Mouse (Mus musculus): ENCODE measurements around the gene Elmo1. TPM values are rescaled to one million over a fixed set of nuclear protein-coding genes. Genes with fewer than 3 reads are reported as not detected.

Elmo1 gene
- polyA plus RNA-seq, 1 experiment from 2014 or later: 10.7 TPM

DNA sequence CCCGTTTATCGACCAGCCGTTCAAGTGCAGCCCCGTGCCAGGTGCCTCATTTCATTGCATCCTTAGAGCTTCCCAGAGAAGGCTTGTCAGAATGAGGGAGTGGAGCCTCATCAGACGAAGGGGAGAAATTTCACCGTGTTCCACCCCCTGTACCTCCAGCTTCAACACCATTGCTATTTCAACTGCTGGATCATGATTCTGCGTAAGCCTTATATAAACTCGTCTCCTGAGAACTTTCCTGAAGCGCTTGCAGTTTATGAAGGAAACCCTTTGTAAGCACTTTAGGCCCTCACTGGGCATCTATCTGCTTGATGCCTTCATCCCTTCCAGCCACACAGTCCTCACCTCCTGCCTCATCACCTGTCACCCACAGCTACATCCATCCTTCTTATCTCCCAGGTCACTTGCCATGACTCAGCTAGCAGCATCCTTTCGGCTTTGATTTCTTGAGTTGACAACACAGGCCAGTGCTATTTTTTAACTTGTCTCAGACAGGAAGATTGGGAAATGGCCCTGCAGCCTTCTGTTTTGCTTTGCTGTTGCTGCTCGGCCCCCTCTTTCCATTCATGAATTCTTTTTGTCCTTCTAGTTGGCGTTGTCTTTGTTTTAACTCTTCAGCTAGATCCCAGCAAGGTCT is 456.3 kb downstream of the Elmo1 start:
- Histone ChIP-seq H3K9me3 (replicated peaks; ENCODE audit: control insufficient read depth, low read length) (no peaks in the 10 kb centered on the region), H3K27ac (ENCODE audit: low read depth, low read length) (no peak overlapping the region), H3K4me3 (ENCODE audit: low read depth, low read length) (no peak overlapping the region), H3K36me3 (ENCODE audit: control insufficient read depth, insufficient read depth, low read length) (no peaks in the 10 kb centered on the region), H3K4me2 (no peak overlapping the region), H3K27me3 (ENCODE audit: control insufficient read depth, insufficient read depth, low read length) (no peaks in the 10 kb centered on the region), H3K9ac (ENCODE audit: low read depth, low read length) (no peak overlapping the region), H3K4me1 (ENCODE audit: control insufficient read depth, insufficient read depth, low read length) (0 out of 2 replicates have a peak, but pooled peaks cover 3% of the 10 kb centered on the region)
- 68% methylated on average over 12 of the region's 12 CpGs for WGBS (ENCODE audit: insufficient replicate concordance)
- no peak for ATAC-seq (replicated peaks; ENCODE audit: insufficient number of reproducible peaks, low FRiP score, low TSS enrichment)

GRCm38 (mm10) chr13:20549983-20550382 is 459.6 kb downstream of the Elmo1 start:
- H3K36me3 ChIP-seq (ENCODE audit: control insufficient read depth, insufficient read depth, low read length): no peaks in the 10 kb centered on the region
- ATAC-seq (replicated peaks; ENCODE audit: insufficient number of reproducible peaks, low FRiP score, low TSS enrichment): no peak
- no peak overlapping the region for H3K9ac ChIP-seq (ENCODE audit: low read depth, low read length)
- no peak overlapping the region for H3K4me2 ChIP-seq
- WGBS (ENCODE audit: insufficient replicate concordance): 59% methylated on average over 4 of the region's 4 CpGs
- H3K27ac ChIP-seq (ENCODE audit: low read depth, low read length): no peak overlapping the region
- H3K9me3 ChIP-seq (replicated peaks; ENCODE audit: control insufficient read depth, low read length): no peaks in the 10 kb centered on the region
- H3K4me3 ChIP-seq (ENCODE audit: low read depth, low read length): no peak overlapping the region
- 0 out of 2 replicates have a peak, but pooled peaks cover 3% of the 10 kb centered on the region for H3K4me1 ChIP-seq (ENCODE audit: control insufficient read depth, insufficient read depth, low read length)
- no peaks in the 10 kb centered on the region for H3K27me3 ChIP-seq (ENCODE audit: control insufficient read depth, insufficient read depth, low read length)

GRCm38 (mm10) chr13:20551559-20551958 is 461.2 kb downstream of the Elmo1 start:
- H3K4me1 ChIP-seq (ENCODE audit: control insufficient read depth, insufficient read depth, low read length): 0 out of 2 replicates have a peak, but pooled peaks cover 3% of the 10 kb centered on the region
- H3K4me2 ChIP-seq: no peak overlapping the region
- WGBS (ENCODE audit: insufficient replicate concordance): 96% methylated on average over 1 of the region's 1 CpGs
- no peaks in the 10 kb centered on the region for H3K36me3 ChIP-seq (ENCODE audit: control insufficient read depth, insufficient read depth, low read length)
- no peak overlapping the region for H3K27ac ChIP-seq (ENCODE audit: low read depth, low read length)
- H3K9me3 ChIP-seq (replicated peaks; ENCODE audit: control insufficient read depth, low read length): no peaks in the 10 kb centered on the region
- no peak overlapping the region for H3K9ac ChIP-seq (ENCODE audit: low read depth, low read length)
- no peak overlapping the region for H3K4me3 ChIP-seq (ENCODE audit: low read depth, low read length)
- no peaks in the 10 kb centered on the region for H3K27me3 ChIP-seq (ENCODE audit: control insufficient read depth, insufficient read depth, low read length)
- ATAC-seq (replicated peaks; ENCODE audit: insufficient number of reproducible peaks, low FRiP score, low TSS enrichment): no peak

DNA sequence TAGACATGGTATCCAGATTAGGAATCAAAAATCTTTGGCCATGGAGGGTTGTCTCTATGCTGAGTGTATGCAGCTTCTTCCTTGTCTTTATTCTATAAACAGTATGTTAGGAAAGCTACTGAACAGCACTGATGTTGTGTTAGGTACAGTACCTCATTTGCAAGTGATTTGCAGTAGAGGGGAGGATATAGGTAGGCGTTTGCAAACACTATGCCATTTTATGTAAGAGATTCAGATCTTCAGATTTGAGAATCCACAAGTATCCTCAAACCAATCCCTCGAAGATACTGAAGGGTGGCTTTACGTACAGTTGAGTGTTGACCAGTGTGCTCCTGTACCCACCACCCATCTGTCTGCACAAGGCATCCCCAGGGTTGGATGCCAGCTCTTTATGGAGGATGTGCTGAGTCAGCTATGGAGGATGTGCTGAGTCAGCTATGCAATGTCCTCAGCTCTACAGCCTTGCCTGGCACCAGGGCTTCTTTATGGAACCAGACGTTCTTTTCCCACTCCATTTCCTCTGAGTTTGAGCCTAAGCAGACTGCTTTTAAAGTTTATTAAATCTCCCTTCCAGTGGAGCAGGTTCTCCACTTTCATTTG is 465.6 kb downstream of the Elmo1 start:
- ATAC-seq (replicated peaks; ENCODE audit: insufficient number of reproducible peaks, low FRiP score, low TSS enrichment): no peak
- Histone ChIP-seq H3K36me3 (ENCODE audit: control insufficient read depth, insufficient read depth, low read length) (no peaks in the 10 kb centered on the region), H3K4me3 (ENCODE audit: low read depth, low read length) (no peak overlapping the region), H3K9ac (ENCODE audit: low read depth, low read length) (no peak overlapping the region), H3K27me3 (ENCODE audit: control insufficient read depth, insufficient read depth, low read length) (no peaks in the 10 kb centered on the region), H3K4me2 (no peak overlapping the region), H3K9me3 (replicated peaks; ENCODE audit: control insufficient read depth, low read length) (no peaks in the 10 kb centered on the region), H3K27ac (ENCODE audit: low read depth, low read length) (no peak overlapping the region), H3K4me1 (ENCODE audit: control insufficient read depth, insufficient read depth, low read length) (no peaks in the 10 kb centered on the region)
- 80% methylated on average over 4 of the region's 4 CpGs for WGBS (ENCODE audit: insufficient replicate concordance)

GRCm38 (mm10) chr13:20556739-20557138 is 466.3 kb downstream of the Elmo1 start:
- H3K36me3 ChIP-seq (ENCODE audit: control insufficient read depth, insufficient read depth, low read length): no peaks in the 10 kb centered on the region
- 89% methylated on average over 10 of the region's 10 CpGs for WGBS (ENCODE audit: insufficient replicate concordance)
- no peak overlapping the region for H3K4me2 ChIP-seq
- no peak overlapping the region for H3K9ac ChIP-seq (ENCODE audit: low read depth, low read length)
- ATAC-seq (replicated peaks; ENCODE audit: insufficient number of reproducible peaks, low FRiP score, low TSS enrichment): no peak
- H3K4me3 ChIP-seq (ENCODE audit: low read depth, low read length): no peak overlapping the region
- H3K27ac ChIP-seq (ENCODE audit: low read depth, low read length): no peak overlapping the region
- no peaks in the 10 kb centered on the region for H3K9me3 ChIP-seq (replicated peaks; ENCODE audit: control insufficient read depth, low read length)
- no peaks in the 10 kb centered on the region for H3K27me3 ChIP-seq (ENCODE audit: control insufficient read depth, insufficient read depth, low read length)
- H3K4me1 ChIP-seq (ENCODE audit: control insufficient read depth, insufficient read depth, low read length): no peaks in the 10 kb centered on the region

DNA sequence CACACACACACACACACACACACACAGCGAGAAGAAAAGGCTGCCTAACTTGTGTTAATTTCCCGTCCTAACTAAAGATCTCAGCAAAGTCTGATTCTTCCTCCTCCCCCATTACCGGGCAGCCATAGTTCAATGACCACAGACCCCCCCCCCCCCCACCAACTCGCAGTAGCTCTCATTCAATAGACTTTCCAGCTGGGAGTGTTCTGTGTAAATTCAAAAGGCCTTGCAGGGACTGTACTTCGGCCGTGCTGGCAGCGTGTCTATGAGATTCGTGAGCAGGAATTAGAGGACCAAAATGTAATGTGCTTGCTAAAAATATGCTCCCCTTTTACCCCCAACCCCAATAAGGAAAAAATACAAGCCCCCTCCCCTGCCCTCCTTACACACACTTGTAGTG is 466.8 kb downstream of the Elmo1 start:
- no peak overlapping the region for H3K27ac ChIP-seq (ENCODE audit: low read depth, low read length)
- no peaks in the 10 kb centered on the region for H3K36me3 ChIP-seq (ENCODE audit: control insufficient read depth, insufficient read depth, low read length)
- no peak overlapping the region for H3K9ac ChIP-seq (ENCODE audit: low read depth, low read length)
- no peaks in the 10 kb centered on the region for H3K9me3 ChIP-seq (replicated peaks; ENCODE audit: control insufficient read depth, low read length)
- H3K4me3 ChIP-seq (ENCODE audit: low read depth, low read length): no peak overlapping the region
- no peaks in the 10 kb centered on the region for H3K27me3 ChIP-seq (ENCODE audit: control insufficient read depth, insufficient read depth, low read length)
- no peaks in the 10 kb centered on the region for H3K4me1 ChIP-seq (ENCODE audit: control insufficient read depth, insufficient read depth, low read length)
- 81% methylated on average over 8 of the region's 8 CpGs for WGBS (ENCODE audit: insufficient replicate concordance)
- no peak overlapping the region for H3K4me2 ChIP-seq
- ATAC-seq (replicated peaks; ENCODE audit: insufficient number of reproducible peaks, low FRiP score, low TSS enrichment): no peak

DNA sequence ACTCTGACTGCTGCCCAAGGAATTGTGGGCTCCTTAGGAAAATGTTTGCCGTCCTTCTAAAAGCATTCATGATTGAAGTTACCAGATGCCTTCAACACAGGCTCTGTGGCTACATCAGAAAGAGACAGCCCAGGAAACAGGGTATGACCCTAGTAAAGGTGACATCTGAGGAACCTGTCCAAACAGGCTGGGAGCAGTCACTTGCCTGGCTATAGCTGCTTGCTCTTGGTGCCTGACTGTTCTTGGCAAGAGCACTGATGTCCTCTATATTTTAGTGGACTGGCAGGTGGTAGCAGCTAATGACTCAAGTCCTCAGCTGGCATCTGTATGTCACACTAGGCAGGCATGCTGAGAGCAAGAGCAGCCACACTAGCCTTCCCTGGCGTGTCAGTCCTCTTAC is 468.0 kb downstream of the Elmo1 start:
- Histone ChIP-seq H3K27ac (ENCODE audit: low read depth, low read length) (no peak overlapping the region), H3K4me1 (ENCODE audit: control insufficient read depth, insufficient read depth, low read length) (no peaks in the 10 kb centered on the region), H3K36me3 (ENCODE audit: control insufficient read depth, insufficient read depth, low read length) (no peaks in the 10 kb centered on the region), H3K9ac (ENCODE audit: low read depth, low read length) (no peak overlapping the region), H3K4me2 (no peak overlapping the region), H3K9me3 (replicated peaks; ENCODE audit: control insufficient read depth, low read length) (no peaks in the 10 kb centered on the region), H3K27me3 (ENCODE audit: control insufficient read depth, insufficient read depth, low read length) (no peaks in the 10 kb centered on the region), H3K4me3 (ENCODE audit: low read depth, low read length) (no peak overlapping the region)
- no peak for ATAC-seq (replicated peaks; ENCODE audit: insufficient number of reproducible peaks, low FRiP score, low TSS enrichment)
- 84% methylated on average over 2 of the region's 2 CpGs for WGBS (ENCODE audit: insufficient replicate concordance)

- no peak for ATAC-seq (replicated peaks; ENCODE audit: insufficient number of reproducible peaks, low FRiP score, low TSS enrichment)
- no peak overlapping the region for H3K27ac ChIP-seq (ENCODE audit: low read depth, low read length)
These were observed 474.0 kb downstream of the Elmo1 start for GRCm38 (mm10) chr13:20564414-20564813.

GRCm38 (mm10) chr13:20575186-20575585 is 484.8 kb downstream of the Elmo1 start:
- H3K9ac ChIP-seq (ENCODE audit: low read depth, low read length): no peak overlapping the region
- H3K36me3 ChIP-seq (ENCODE audit: control insufficient read depth, insufficient read depth, low read length): no peaks in the 10 kb centered on the region
- ATAC-seq (replicated peaks; ENCODE audit: insufficient number of reproducible peaks, low FRiP score, low TSS enrichment): no peak
- no peaks in the 10 kb centered on the region for H3K9me3 ChIP-seq (replicated peaks; ENCODE audit: control insufficient read depth, low read length)
- no peak overlapping the region for H3K4me2 ChIP-seq
- H3K4me3 ChIP-seq (ENCODE audit: low read depth, low read length): no peak overlapping the region
- no peaks in the 10 kb centered on the region for H3K4me1 ChIP-seq (ENCODE audit: control insufficient read depth, insufficient read depth, low read length)
- no peaks in the 10 kb centered on the region for H3K27me3 ChIP-seq (ENCODE audit: control insufficient read depth, insufficient read depth, low read length)
- no peak overlapping the region for H3K27ac ChIP-seq (ENCODE audit: low read depth, low read length)
- 80% methylated on average over 2 of the region's 2 CpGs for WGBS (ENCODE audit: insufficient replicate concordance)

More at GRCm38 (mm10) chr13:20564414-20564813, 474.0 kb downstream of the Elmo1 start:
- Histone ChIP-seq H3K4me3 (ENCODE audit: low read depth, low read length) (no peak overlapping the region), H3K27me3 (ENCODE audit: control insufficient read depth, insufficient read depth, low read length) (no peaks in the 10 kb centered on the region), H3K36me3 (ENCODE audit: control insufficient read depth, insufficient read depth, low read length) (no peaks in the 10 kb centered on the region), H3K4me2 (no peak overlapping the region), H3K4me1 (ENCODE audit: control insufficient read depth, insufficient read depth, low read length) (no peaks in the 10 kb centered on the region), H3K9me3 (replicated peaks; ENCODE audit: control insufficient read depth, low read length) (no peaks in the 10 kb centered on the region), H3K9ac (ENCODE audit: low read depth, low read length) (no peak overlapping the region)
- WGBS (ENCODE audit: insufficient replicate concordance): 78% methylated on average over 9 of the region's 9 CpGs
